Mouse (Mus musculus): ENCODE measurements around the gene Heatr9.

- no peak for TF ChIP-seq CTCF (IDR thresholded peaks at IDR 0.05; ENCODE audit: extremely low read depth, insufficient read depth, low read length)
- no peak for TF ChIP-seq POLR2A (IDR thresholded peaks at IDR 0.05; ENCODE audit: extremely low read depth, insufficient read depth, low read length)
Measured at GRCm38 (mm10) chr11:83517153-83517552, 4.8 kb downstream of the Heatr9 start.

Data from cortical plate, adult 2 months (tissue).